Mouse (Mus musculus) liver, embryonic 14.5 days (tissue): ENCODE data around the gene Washc3.

Experiments
- CTCF ChIP-seq: IDR thresholded peaks from 2 replicates; pipeline ENCODE4 v1.5.1; 2016; ENCODE audit warnings: antibody characterized with exemption, low read depth, control low read depth
- EP300 ChIP-seq: IDR thresholded peaks from 2 replicates; pipeline ENCODE4 v1.6.1; 2016; ENCODE audit warnings: antibody characterized with exemption, low read depth

DNA sequence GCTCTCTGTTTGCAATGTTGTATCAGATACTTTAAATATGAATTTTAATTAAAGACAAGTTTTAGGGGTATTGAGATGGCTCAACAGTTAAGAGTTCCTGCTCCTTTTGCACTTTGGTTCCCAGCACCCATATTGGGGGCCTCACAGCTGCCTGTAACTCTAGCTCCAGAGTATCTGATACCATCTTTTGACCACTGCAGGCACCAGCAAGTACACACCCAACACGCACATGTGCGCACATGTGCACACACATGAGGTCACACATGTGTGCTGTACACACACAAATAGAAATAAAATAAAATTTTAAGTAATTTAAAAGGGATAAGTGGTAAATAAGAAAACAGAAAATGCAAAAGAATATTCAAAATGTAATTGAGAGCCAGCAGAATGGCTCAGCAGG, 27.1 kb downstream of the Washc3 start:
- TF ChIP-seq CTCF, result no peak
- TF ChIP-seq EP300, result no peak
